Mouse (Mus musculus) heart, adult 2 months (tissue): ENCODE measurements around the gene Ethe1. TPM values are rescaled to one million over a fixed set of nuclear protein-coding genes. Genes with fewer than 3 reads are reported as not detected.

Source experiments
- DNase-seq, 2 experiments: peaks; one replicate each; pipeline ENCODE4 v3.0.0; 2021
- H3K27ac ChIP-seq: fragments of 200-600 bp; 2 replicates; pipeline ENCODE4 v1.8.1; 2022
- H3K27me3 ChIP-seq: fragments of 200-500 bp; 2 replicates; pipeline ENCODE4 v1.6.1; 2012; ENCODE audit warnings: mild to moderate bottlenecking, low read length, inconsistent platforms, mixed read lengths; ENCODE audit not compliant: control insufficient read depth, insufficient read depth
- H3K36me3 ChIP-seq: fragments of 200-500 bp; 2 replicates; pipeline ENCODE4 v1.6.1; 2012; ENCODE audit warnings: low read length, inconsistent platforms; ENCODE audit not compliant: control insufficient read depth, insufficient read depth
- H3K4me1 ChIP-seq: fragments of 200-500 bp; 2 replicates; pipeline ENCODE4 v1.6.1; 2011; ENCODE audit warnings: low read length; ENCODE audit not compliant: control insufficient read depth, insufficient read depth
- H3K4me3 ChIP-seq: fragments of 200-600 bp; 2 replicates; pipeline ENCODE4 v1.8.1; 2022
- H3K79me2 ChIP-seq: fragments of 200-500 bp; replicated peaks from 2 replicates; pipeline ENCODE4 v1.6.1; 2012; ENCODE audit warnings: mild to moderate bottlenecking, inconsistent platforms, low read length, moderate library complexity, mixed read lengths; ENCODE audit not compliant: control insufficient read depth, insufficient read depth
- H3K9ac ChIP-seq: fragments of 200-500 bp; 2 replicates; pipeline ENCODE4 v1.6.1; 2012; ENCODE audit warnings: low read depth, mild to moderate bottlenecking, control low read depth, inconsistent platforms, low read length, mixed read lengths
- CTCF ChIP-seq: fragments of 200-600 bp; IDR thresholded peaks from 2 replicates; pipeline ENCODE4 v1.8.1; 2022; ENCODE audit warnings: antibody characterized with exemption, mild to moderate bottlenecking, moderate library complexity
- EP300 ChIP-seq: fragments of 200-500 bp; IDR thresholded peaks from 2 replicates; pipeline ENCODE4 v1.6.1; 2011; ENCODE audit warnings: low read depth, low read length, control low read depth; ENCODE audit not compliant: insufficient read depth
- POLR2A ChIP-seq: fragments of 200-500 bp; IDR thresholded peaks from 2 replicates; pipeline ENCODE4 v1.6.1; 2011; ENCODE audit warnings: mild to moderate bottlenecking, low read depth, low read length, control low read depth; ENCODE audit not compliant: insufficient read depth
- WGBS: fragments of 180-500 bp; shearing (Covaris S2); methylation state at CpG from one replicate; pipeline ENCODE4 v1.1.7; 2018; 5-methylcytosine and 5-hydroxymethylcytosine counted together
- intact Hi-C: fragments of 180-260 bp; cut with DNase I; formaldehyde crosslinking; loops from one replicate; pipeline ENCODE4 v1.15.1; 2025
- polyA plus RNA-seq: library from polyadenylated mRNA; depleted of rRNA; stranded (reverse); fragments of >200 nt; gene quantifications from 2 replicates; pipeline ENCODE4 v1.2.3, GENCODE M21; 2012
- total RNA-seq, 2 experiments: library from RNA; stranded (reverse); gene quantifications; 2 replicates each; pipeline ENCODE4 v1.2.3; 2021

Gene Ethe1
- total and polyA plus RNA-seq, 3 experiments, result 50.4 to 65.2 (median 53.2) TPM

GRCm38 (mm10) chr7:24584876-24585275 is 2.5 kb upstream of the Ethe1 start:
- TF ChIP-seq EP300 (no peak), CTCF (no peak), POLR2A (no peak)

GRCm38 (mm10) chr7:24585995-24586394 is 1.3 kb upstream of the Ethe1 start:
- no peak overlapping the region for H3K9ac ChIP-seq
- no peaks in the 10 kb centered on the region; the same call in 1 of the 2 replicates for H3K4me1 ChIP-seq
- no peak overlapping the region for H3K27ac ChIP-seq
- no peaks in the 10 kb centered on the region for H3K36me3 ChIP-seq
- DNase-seq, result no peak
- no peaks in the 10 kb centered on the region for H3K79me2 ChIP-seq
- no peak overlapping the region for H3K4me3 ChIP-seq
- intact Hi-C loops, result no loop called here
- peaks cover 1% of the 10 kb centered on the region; the same call in 1 of the 2 replicates for H3K27me3 ChIP-seq
- no peak for TF ChIP-seq CTCF
- no peak for TF ChIP-seq POLR2A
- no peak for TF ChIP-seq EP300
- 49% methylated on average over 16 of the region's 16 CpGs for WGBS

More at GRCm38 (mm10) chr7:24584876-24585275, 2.5 kb upstream of the Ethe1 start:
- Histone ChIP-seq H3K27me3 (peaks cover 1% of the 10 kb centered on the region; the same call in 1 of the 2 replicates), H3K79me2 (no peaks in the 10 kb centered on the region), H3K36me3 (no peaks in the 10 kb centered on the region), H3K4me1 (no peaks in the 10 kb centered on the region; the same call in 1 of the 2 replicates), H3K4me3 (no peak overlapping the region), H3K27ac (no peak overlapping the region), H3K9ac (no peak overlapping the region)
- 90% methylated on average over 6 of the region's 6 CpGs for WGBS
- no peak for DNase-seq
- intact Hi-C loops, result no loop called here

- DNase-seq, result no peak
- peaks cover 1% of the 10 kb centered on the region; the same call in 1 of the 2 replicates for H3K27me3 ChIP-seq
- no peaks in the 10 kb centered on the region for H3K36me3 ChIP-seq
- no peak overlapping the region for H3K4me3 ChIP-seq
- intact Hi-C loops, result no loop called here
- TF ChIP-seq CTCF (no peak), EP300 (no peak), POLR2A (no peak)
- no peaks in the 10 kb centered on the region for H3K79me2 ChIP-seq
- no peak overlapping the region for H3K27ac ChIP-seq
- WGBS, result 12% methylated on average over 8 of the region's 8 CpGs
- H3K4me1 ChIP-seq, result no peaks in the 10 kb centered on the region; the same call in 1 of the 2 replicates
- H3K9ac ChIP-seq, result no peak overlapping the region
Measured at GRCm38 (mm10) chr7:24586828-24587227, 515 bp upstream of the Ethe1 start.

- H3K36me3 ChIP-seq, result no peaks in the 10 kb centered on the region
- H3K9ac ChIP-seq, result no peak overlapping the region
- DNase-seq, result peak; percentile 47 to 48
- H3K4me3 ChIP-seq, result no peak overlapping the region
- WGBS, result 28% methylated on average over 13 of the region's 13 CpGs
- TF ChIP-seq EP300, result no peak
- TF ChIP-seq CTCF, result peak; percentile 11; the same call in 1 of the 2 replicates
- no peak for TF ChIP-seq POLR2A
- no peaks in the 10 kb centered on the region for H3K79me2 ChIP-seq
- no peak overlapping the region for H3K27ac ChIP-seq
- H3K27me3 ChIP-seq, result peaks cover 1% of the 10 kb centered on the region; the same call in 1 of the 2 replicates
- intact Hi-C loops, result no loop called here
- no peaks in the 10 kb centered on the region; the same call in 1 of the 2 replicates for H3K4me1 ChIP-seq
Measured at GRCm38 (mm10) chr7:24588336-24588735, 993 bp downstream of the Ethe1 start.

GRCm38 (mm10) chr7:24591735-24592134 is 4.4 kb downstream of the Ethe1 start:
- no peaks in the 10 kb centered on the region for H3K79me2 ChIP-seq
- no peak for TF ChIP-seq POLR2A
- TF ChIP-seq CTCF, result no peak
- no peak for TF ChIP-seq EP300
- no peaks in the 10 kb centered on the region for H3K36me3 ChIP-seq
- WGBS, result 66% methylated on average over 5 of the region's 5 CpGs
- H3K4me1 ChIP-seq, result no peaks in the 10 kb centered on the region; the same call in 1 of the 2 replicates
- no peak for DNase-seq
- H3K4me3 ChIP-seq, result no peak overlapping the region
- H3K27ac ChIP-seq, result no peak overlapping the region
- intact Hi-C loops, result loop anchor here (5.0 kb wide), 1 partner anchor 59 kb away; the partner anchor contains the start of gene Irgq
- peaks cover 1% of the 10 kb centered on the region; the same call in 1 of the 2 replicates for H3K27me3 ChIP-seq
- H3K9ac ChIP-seq, result no peak overlapping the region

- WGBS, result 51% methylated on average over 4 of the region's 4 CpGs
- Histone ChIP-seq H3K4me3 (no peak overlapping the region), H3K27me3 (peaks cover 1% of the 10 kb centered on the region; the same call in 1 of the 2 replicates), H3K9ac (no peak overlapping the region), H3K36me3 (no peaks in the 10 kb centered on the region), H3K4me1 (no peaks in the 10 kb centered on the region; the same call in 1 of the 2 replicates), H3K27ac (no peak overlapping the region), H3K79me2 (no peaks in the 10 kb centered on the region)
- TF ChIP-seq EP300, result no peak
- intact Hi-C loops, result loop anchor here (5.0 kb wide), 1 partner anchor 60 kb away; the partner anchor contains the start of gene Irgq
- no peak for DNase-seq
Measured at GRCm38 (mm10) chr7:24592163-24592562, 4.8 kb downstream of the Ethe1 start.
